Mouse (Mus musculus) liver, adult 10 weeks (tissue): ENCODE data around the gene Gm11239. TPM values are rescaled to one million over a fixed set of nuclear protein-coding genes. Genes with fewer than 3 reads are reported as not detected.

Experiments
- polyA plus RNA-seq: library from polyadenylated mRNA; stranded (reverse); fragments of 350-450 nt; fragmentation: Illumina TruSeq; extraction: RNeasy Lipid Tissue Mini Kit (QIAGEN cat#74804); gene quantifications from one replicate; pipeline ENCODE4 v1.2.3, GENCODE M21; 2014; ENCODE audit warnings: low read depth, low replicate concordance

Gm11239 gene
- polyA plus RNA-seq: not detected

DNA sequence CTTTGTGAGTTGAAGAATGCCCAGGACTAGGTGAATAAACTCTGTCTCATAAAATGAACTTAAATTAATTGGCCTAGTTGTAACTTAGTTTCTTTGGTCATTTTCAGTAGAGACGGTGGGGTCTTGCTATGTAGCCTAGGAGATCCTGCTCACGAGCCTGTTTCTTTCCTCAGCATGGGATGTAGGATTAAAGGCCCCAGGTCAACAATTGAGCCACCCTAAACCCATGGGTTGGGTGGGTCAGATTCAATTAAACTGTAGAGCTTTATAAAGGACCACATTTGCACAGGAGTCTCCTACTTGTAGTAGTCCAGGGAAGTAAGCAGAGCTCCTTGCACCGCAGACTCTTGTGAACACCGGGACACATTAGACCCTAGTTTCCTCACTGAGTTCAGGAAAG, at the start of gene Gm11239:
TSS of gene Gm11239 (plus strand) at position 301 of the 400 bp plus-strand sequence.

DNA sequence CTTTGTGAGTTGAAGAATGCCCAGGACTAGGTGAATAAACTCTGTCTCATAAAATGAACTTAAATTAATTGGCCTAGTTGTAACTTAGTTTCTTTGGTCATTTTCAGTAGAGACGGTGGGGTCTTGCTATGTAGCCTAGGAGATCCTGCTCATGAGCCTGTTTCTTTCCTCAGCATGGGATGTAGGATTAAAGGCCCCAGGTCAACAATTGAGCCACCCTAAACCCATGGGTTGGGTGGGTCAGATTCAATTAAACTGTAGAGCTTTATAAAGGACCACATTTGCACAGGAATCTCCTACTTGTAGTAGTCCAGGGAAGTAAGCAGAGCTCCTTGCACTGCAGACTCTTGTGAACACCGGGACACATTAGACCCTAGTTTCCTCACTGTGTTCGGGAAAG, 45.5 kb upstream of the Gm11239 start, which contains the start of gene Gm11237:
TSS of gene Gm11237 (plus strand) at position 301 of the 400 bp plus-strand sequence.

DNA sequence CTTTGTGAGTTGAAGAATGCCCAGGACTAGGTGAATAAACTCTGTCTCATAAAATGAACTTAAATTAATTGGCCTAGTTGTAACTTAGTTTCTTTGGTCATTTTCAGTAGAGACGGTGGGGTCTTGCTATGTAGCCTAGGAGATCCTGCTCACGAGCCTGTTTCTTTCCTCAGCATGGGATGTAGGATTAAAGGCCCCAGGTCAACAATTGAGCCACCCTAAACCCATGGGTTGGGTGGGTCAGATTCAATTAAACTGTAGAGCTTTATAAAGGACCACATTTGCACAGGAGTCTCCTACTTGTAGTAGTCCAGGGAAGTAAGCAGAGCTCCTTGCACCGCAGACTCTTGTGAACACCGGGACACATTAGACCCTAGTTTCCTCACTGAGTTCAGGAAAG, 30.3 kb upstream of the Gm11239 start, which contains the start of gene Gm11236:
TSS of gene Gm11236 (plus strand) at position 301 of the 400 bp plus-strand sequence.

DNA sequence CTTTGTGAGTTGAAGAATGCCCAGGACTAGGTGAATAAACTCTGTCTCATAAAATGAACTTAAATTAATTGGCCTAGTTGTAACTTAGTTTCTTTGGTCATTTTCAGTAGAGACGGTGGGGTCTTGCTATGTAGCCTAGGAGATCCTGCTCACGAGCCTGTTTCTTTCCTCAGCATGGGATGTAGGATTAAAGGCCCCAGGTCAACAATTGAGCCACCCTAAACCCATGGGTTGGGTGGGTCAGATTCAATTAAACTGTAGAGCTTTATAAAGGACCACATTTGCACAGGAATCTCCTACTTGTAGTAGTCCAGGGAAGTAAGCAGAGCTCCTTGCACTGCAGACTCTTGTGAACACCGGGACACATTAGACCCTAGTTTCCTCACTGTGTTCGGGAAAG, 15.1 kb downstream of the Gm11239 start, which contains the start of gene Gm428:
TSS of gene Gm428 (plus strand) at position 301 of the 400 bp plus-strand sequence.

Other genes starting within 250 kb of the Gm11239 start
- gene Gm11238, start 60.5 kb upstream of the Gm11239 start, polyA plus RNA-seq: not detected
- not detected for gene Gm11237, start 45.4 kb upstream of the Gm11239 start, polyA plus RNA-seq
- not detected for gene Gm11236, start 30.2 kb upstream of the Gm11239 start, polyA plus RNA-seq
- gene Gm428, start 15.2 kb downstream of the Gm11239 start, polyA plus RNA-seq: not detected
- 0.32 TPM for gene Rasef, start 122.6 kb downstream of the Gm11239 start, polyA plus RNA-seq
- gene Gm11758, start 207.9 kb downstream of the Gm11239 start, polyA plus RNA-seq: not detected
- gene Gm11757, start 222.8 kb downstream of the Gm11239 start, polyA plus RNA-seq: not detected
- gene Gm13871, start 237.6 kb downstream of the Gm11239 start, polyA plus RNA-seq: not detected